Mouse (Mus musculus): Measurements from ENCODE around the gene Zfp612. TPM values are rescaled to one million over a fixed set of nuclear protein-coding genes. Genes with fewer than 3 reads are reported as not detected.

Zfp612 gene
- 1.5 TPM for polyA plus RNA-seq (2017; shearing (Covaris generic))

GRCm38 (mm10) chr8:110079282-110080221 lies at the start of gene Zfp612:
Zfp612 (plus strand) TSS chr8:110079746.

GRCm38 (mm10) chr8:110039659-110040058 lies 39.9 kb upstream of the Zfp612 start, which contains the start of gene Chst4:
Chst4 (minus strand) TSS chr8:110039740.

GRCm38 (mm10) chr8:110100907-110101306 lies 21.4 kb downstream of the Zfp612 start, which contains the start of gene Gm21964:
Gm21964 (plus strand) TSS chr8:110101207.

GRCm38 (mm10) chr8:110102653-110103052 lies 23.1 kb downstream of the Zfp612 start, which contains the start of gene Gm17720:
Gm17720 (minus strand) TSS chr8:110102753.

Other genes starting within 250 kb of the Zfp612 start
- 0.86 TPM for gene Phlpp2, start 211.2 kb upstream of the Zfp612 start, polyA plus RNA-seq (2017; shearing (Covaris generic))
- not detected for gene Marveld3, start 117.5 kb upstream of the Zfp612 start, polyA plus RNA-seq (2017; shearing (Covaris generic))
- not detected for gene Tat, start 89.3 kb upstream of the Zfp612 start, polyA plus RNA-seq (2017; shearing (Covaris generic))
- not detected for gene Chst4, start 40.0 kb upstream of the Zfp612 start, polyA plus RNA-seq (2017; shearing (Covaris generic))
- not detected for gene Gm21964, start 21.5 kb downstream of the Zfp612 start, polyA plus RNA-seq (2017; shearing (Covaris generic))
- not detected for gene Gm17720, start 23.0 kb downstream of the Zfp612 start, polyA plus RNA-seq (2017; shearing (Covaris generic))
- not detected for gene Calb2, start 88.5 kb downstream of the Zfp612 start, polyA plus RNA-seq (2017; shearing (Covaris generic))
- gene Cmtr2, start 135.9 kb downstream of the Zfp612 start, polyA plus RNA-seq (2017; shearing (Covaris generic)), result 5.2 TPM
- gene Hydin, start 187.2 kb downstream of the Zfp612 start, polyA plus RNA-seq (2017; shearing (Covaris generic)), result not detected

Data from effector memory CD4-positive, alpha-beta T cell, adult 5 months (primary cell).